Mouse (Mus musculus) limb, embryonic 13.5 days (tissue): Measurements from ENCODE around the gene Cfap77. TPM values are rescaled to one million over a fixed set of nuclear protein-coding genes. Genes with fewer than 3 reads are reported as not detected.

Experiments
- ATAC-seq: fragments of 200-750 bp; cut with Nextera tagmentation; 2 replicates; pipeline ENCODE4 v1.8.0; 2017; ENCODE audit warnings: low read depth, moderate number of reproducible peaks, moderate TSS enrichment; ENCODE audit not compliant: low FRiP score
- H3K27ac ChIP-seq: fragments of 300-500 bp; sonication (generic); 2 replicates; pipeline ENCODE4 v1.5.1; 2015; ENCODE audit warnings: inconsistent platforms, mild to moderate bottlenecking, moderate library complexity
- H3K27me3 ChIP-seq: fragments of 300-500 bp; sonication (generic); 2 replicates; pipeline ENCODE4 v1.6.1; 2015; ENCODE audit warnings: mild to moderate bottlenecking, inconsistent platforms
- H3K36me3 ChIP-seq: fragments of 300-500 bp; sonication (generic); 2 replicates; pipeline ENCODE4 v1.6.1; 2015; ENCODE audit warnings: inconsistent platforms, mild to moderate bottlenecking, moderate library complexity
- H3K4me1 ChIP-seq: fragments of 300-500 bp; sonication (generic); 2 replicates; pipeline ENCODE4 v1.6.1; 2015; ENCODE audit warnings: inconsistent platforms
- H3K4me2 ChIP-seq: fragments of 300-500 bp; sonication (generic); replicated peaks from 2 replicates; pipeline ENCODE4 v1.6.1; 2015; ENCODE audit warnings: inconsistent platforms, mild to moderate bottlenecking, moderate library complexity
- H3K4me3 ChIP-seq: fragments of 300-500 bp; sonication (generic); 2 replicates; pipeline ENCODE4 v1.5.1; 2015; ENCODE audit warnings: moderate library complexity, mild to moderate bottlenecking, inconsistent platforms
- H3K9ac ChIP-seq: fragments of 300-500 bp; sonication (generic); 2 replicates; pipeline ENCODE4 v1.6.1; 2015; ENCODE audit warnings: mild to moderate bottlenecking, inconsistent platforms
- H3K9me3 ChIP-seq: fragments of 300-500 bp; sonication (generic); 2 replicates; pipeline ENCODE4 v1.6.1; 2016; ENCODE audit warnings: inconsistent platforms
- WGBS: fragments of 180-500 bp; shearing (Covaris S2); methylation state at CpG from one replicate; pipeline ENCODE4 v1.1.7; 2015; 5-methylcytosine and 5-hydroxymethylcytosine counted together
- polyA plus RNA-seq: library from polyadenylated mRNA; unstranded; fragments of >200 nt; fragmentation: Nextera tagmentation; extraction: Ambion mirVana; gene quantifications from 2 replicates; pipeline ENCODE4 v1.2.1, GENCODE M21; 2015

Cfap77 gene
- polyA plus RNA-seq, 1 experiment from 2014 or later: 0.24 TPM

GRCm38 (mm10) chr2:29041477-29041768, 13.4 kb downstream of the Cfap77 start:
- WGBS: 36% methylated on average over 8 of the region's 8 CpGs
- no peak overlapping the region for H3K4me2 ChIP-seq
- no peak overlapping the region for H3K27ac ChIP-seq
- H3K4me3 ChIP-seq: no peak overlapping the region
- ATAC-seq: no peak
- H3K4me1 ChIP-seq: no peaks in the 10 kb centered on the region
- no peak overlapping the region for H3K9ac ChIP-seq
- H3K36me3 ChIP-seq: no peaks in the 10 kb centered on the region
- peaks cover 98% of the 10 kb centered on the region for H3K27me3 ChIP-seq
- no peaks in the 10 kb centered on the region for H3K9me3 ChIP-seq

DNA sequence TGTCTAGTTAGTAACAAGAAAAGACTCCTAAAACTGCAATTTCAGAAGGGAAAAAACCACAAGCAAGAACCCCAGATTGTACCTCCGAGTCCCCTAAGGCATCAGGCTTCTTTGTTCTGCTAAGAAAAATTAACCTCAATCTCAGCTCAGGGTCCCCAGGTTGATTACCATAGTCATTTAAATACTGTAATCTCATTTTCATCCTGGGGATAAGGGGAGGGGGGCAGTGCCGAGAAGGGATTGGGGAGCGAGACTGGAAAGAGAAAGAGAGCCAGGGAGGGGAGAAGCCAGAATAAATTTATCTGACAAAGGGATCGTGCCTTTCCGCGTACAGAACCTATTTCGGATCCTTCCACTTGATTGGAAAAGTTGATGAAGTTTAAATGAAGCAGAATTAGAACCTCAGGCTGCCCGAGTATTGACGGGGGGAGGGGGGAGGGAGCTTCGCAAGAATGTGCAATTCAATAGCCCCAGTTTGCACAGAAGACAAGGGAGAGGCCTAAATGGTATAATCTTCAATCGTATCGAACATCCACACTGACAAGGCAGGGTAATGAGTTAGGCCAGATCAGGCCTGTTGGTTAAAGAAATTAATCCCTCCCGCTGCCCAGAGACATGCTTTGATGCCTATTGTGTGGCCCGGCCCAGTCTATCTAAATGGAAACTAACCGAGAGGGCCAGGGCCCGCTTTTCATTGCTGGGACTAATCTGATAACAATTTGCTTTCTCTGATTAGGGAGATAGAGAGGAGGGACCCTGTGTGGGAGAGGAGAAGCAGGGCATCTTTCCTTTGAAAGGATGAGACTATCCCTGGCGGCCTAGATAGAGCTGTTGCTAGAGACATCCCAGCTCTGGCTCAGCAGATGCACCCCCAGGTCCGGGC, 14.0 kb downstream of the Cfap77 start:
- 8% methylated on average over 18 of the region's 18 CpGs for WGBS
- Histone ChIP-seq H3K9me3 (no peaks in the 10 kb centered on the region), H3K9ac (no peak overlapping the region), H3K4me3 (no peak overlapping the region), H3K4me2 (no peak overlapping the region), H3K27ac (no peak overlapping the region), H3K4me1 (no peaks in the 10 kb centered on the region), H3K27me3 (peaks cover 95% of the 10 kb centered on the region), H3K36me3 (no peaks in the 10 kb centered on the region)
- ATAC-seq: no peak

- Histone ChIP-seq H3K27me3 (peaks cover 84% of the 10 kb centered on the region), H3K9ac (no peak overlapping the region), H3K4me1 (no peaks in the 10 kb centered on the region), H3K27ac (no peak overlapping the region), H3K36me3 (no peaks in the 10 kb centered on the region), H3K4me3 (no peak overlapping the region), H3K9me3 (no peaks in the 10 kb centered on the region), H3K4me2 (no peak overlapping the region)
- WGBS: 23% methylated on average over 5 of the region's 5 CpGs
- ATAC-seq: no peak
Observed at GRCm38 (mm10) chr2:29039741-29040140, 15.1 kb downstream of the Cfap77 start.

DNA sequence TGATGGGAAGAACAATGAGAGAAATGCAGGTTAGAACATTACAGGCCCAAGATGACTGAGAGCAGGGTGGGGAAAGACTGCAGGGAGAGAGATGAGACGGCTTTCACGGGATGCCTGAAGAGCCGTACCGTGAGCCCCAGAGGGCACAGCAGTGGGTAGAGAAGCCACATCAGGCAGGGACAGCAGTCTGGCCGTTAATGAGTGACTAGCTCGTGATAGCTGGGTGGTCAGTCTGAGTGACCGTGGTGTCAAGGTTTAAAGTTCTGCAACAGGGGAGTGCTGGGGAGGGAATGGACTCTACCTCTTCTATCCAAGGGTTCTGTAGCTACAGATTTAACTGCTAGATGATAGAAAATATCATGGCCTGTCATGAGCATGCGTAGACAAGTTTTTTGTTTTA, 19.2 kb downstream of the Cfap77 start:
- 74% methylated on average over 8 of the region's 8 CpGs for WGBS
- no peak for ATAC-seq
- peaks cover 49% of the 10 kb centered on the region for H3K27me3 ChIP-seq

GRCm38 (mm10) chr2:29034542-29035475, 20.1 kb downstream of the Cfap77 start:
- Histone ChIP-seq H3K9ac (no peak overlapping the region), H3K4me3 (no peak overlapping the region), H3K9me3 (no peaks in the 10 kb centered on the region), H3K4me2 (no peak overlapping the region), H3K4me1 (0 out of 2 replicates have a peak, but pooled peaks cover 2% of the 10 kb centered on the region), H3K27me3 (peaks cover 49% of the 10 kb centered on the region), H3K36me3 (no peaks in the 10 kb centered on the region), H3K27ac (no peak overlapping the region)
- WGBS: 66% methylated on average over 20 of the region's 20 CpGs
- no peak for ATAC-seq

More for the DNA sequence above, 19.2 kb downstream of the Cfap77 start:
- Histone ChIP-seq H3K9me3 (no peaks in the 10 kb centered on the region), H3K4me1 (no peaks in the 10 kb centered on the region), H3K4me2 (no peak overlapping the region), H3K4me3 (no peak overlapping the region), H3K27ac (no peak overlapping the region), H3K9ac (no peak overlapping the region), H3K36me3 (no peaks in the 10 kb centered on the region)

DNA sequence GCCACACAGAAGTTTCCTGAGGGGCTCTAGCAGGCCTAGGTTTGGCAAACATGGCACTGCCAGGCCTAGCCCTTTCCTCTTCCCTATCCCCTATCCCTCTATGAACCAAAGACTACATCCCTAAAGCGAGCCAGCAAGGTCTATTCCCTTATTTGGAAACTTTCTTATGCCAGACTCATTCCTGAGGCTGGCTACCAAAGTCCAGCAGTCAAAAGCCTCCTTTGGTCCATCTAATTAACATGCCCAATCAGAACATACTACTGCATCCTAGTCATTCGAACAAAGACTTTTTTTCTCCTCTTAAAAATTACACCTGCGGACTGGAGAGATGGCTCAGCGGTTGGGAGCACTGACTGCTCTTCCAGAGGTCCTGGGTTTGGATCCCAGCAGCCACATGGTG, 22.9 kb downstream of the Cfap77 start:
- no peak overlapping the region for H3K9ac ChIP-seq
- no peak overlapping the region for H3K27ac ChIP-seq
- H3K36me3 ChIP-seq: no peaks in the 10 kb centered on the region
- 0 out of 2 replicates have a peak, but pooled peaks cover 5% of the 10 kb centered on the region for H3K4me1 ChIP-seq
- ATAC-seq: no peak
- no peak overlapping the region for H3K4me2 ChIP-seq
- WGBS: 87% methylated on average over 4 of the region's 4 CpGs
- no peak overlapping the region for H3K4me3 ChIP-seq
- no peaks in the 10 kb centered on the region for H3K9me3 ChIP-seq
- peaks cover 31% of the 10 kb centered on the region for H3K27me3 ChIP-seq

DNA sequence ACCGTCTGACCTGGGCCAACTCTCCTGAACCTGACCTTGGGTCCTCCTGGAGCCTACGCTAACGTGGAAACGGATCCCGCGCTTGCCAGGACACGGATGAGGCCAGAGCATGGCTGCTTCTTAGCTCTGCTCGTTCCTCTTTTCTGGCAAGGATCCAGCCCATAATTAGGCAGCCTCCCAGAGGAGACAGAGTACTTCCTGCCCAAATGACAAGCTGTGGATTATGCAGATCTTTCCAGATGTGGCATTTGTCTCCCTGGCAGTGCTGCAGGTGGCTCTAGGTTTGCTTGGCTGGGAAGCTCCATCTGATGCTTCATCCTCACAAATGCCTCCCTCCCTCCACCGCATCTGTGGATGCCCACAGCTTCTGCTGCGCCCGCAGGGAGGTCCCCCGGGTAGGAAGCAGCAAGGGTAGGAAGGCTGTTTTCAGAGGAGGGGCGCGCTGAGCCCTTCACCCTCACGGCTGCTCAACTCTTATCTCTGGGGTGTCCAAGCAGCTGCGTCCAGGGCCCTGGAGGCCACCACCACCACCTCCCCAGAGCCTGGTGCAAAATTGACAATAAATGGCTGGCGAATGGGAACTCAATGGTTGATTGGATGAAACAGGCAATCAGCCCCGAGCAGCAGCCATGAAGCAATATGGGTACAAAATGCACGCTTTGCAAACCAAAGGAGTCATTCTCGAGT, 24.7 kb downstream of the Cfap77 start:
- H3K27ac ChIP-seq: no peak overlapping the region
- H3K4me2 ChIP-seq: no peak overlapping the region
- no peak for ATAC-seq
- H3K9ac ChIP-seq: no peak overlapping the region
- 0 out of 2 replicates have a peak, but pooled peaks cover 5% of the 10 kb centered on the region for H3K4me1 ChIP-seq
- no peaks in the 10 kb centered on the region for H3K9me3 ChIP-seq
- peaks cover 34% of the 10 kb centered on the region for H3K27me3 ChIP-seq
- 43% methylated on average over 20 of the region's 20 CpGs for WGBS
- H3K36me3 ChIP-seq: no peaks in the 10 kb centered on the region
- H3K4me3 ChIP-seq: no peak overlapping the region

- Histone ChIP-seq H3K27me3 (peaks cover 61% of the 10 kb centered on the region), H3K4me1 (0 out of 2 replicates have a peak, but pooled peaks cover 5% of the 10 kb centered on the region), H3K36me3 (no peaks in the 10 kb centered on the region), H3K9me3 (no peaks in the 10 kb centered on the region), H3K9ac (no peak overlapping the region), H3K27ac (no peak overlapping the region), H3K4me3 (no peak overlapping the region), H3K4me2 (no peak overlapping the region)
- WGBS: 83% methylated on average over 5 of the region's 5 CpGs
- ATAC-seq: no peak
Observed at GRCm38 (mm10) chr2:29025284-29025683, 29.6 kb downstream of the Cfap77 start.

DNA sequence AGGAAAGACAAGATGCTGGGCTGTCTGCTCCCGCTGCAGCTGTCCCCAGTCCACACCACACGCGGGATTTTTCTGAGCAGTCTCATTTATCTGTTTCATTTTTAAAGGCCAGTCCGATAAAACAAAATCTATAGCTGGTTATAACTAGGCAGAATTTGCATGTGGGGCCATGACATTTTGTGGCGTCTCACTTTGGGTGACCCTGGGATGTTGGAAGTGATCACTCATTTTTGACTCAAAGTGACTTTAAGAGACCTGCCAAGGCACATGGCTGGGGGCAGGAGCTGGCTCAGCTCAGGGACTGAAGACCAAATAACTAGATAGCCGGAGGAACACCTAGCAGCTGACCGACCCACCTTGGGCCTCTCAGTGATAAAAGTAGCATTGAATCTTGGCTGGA, 31.9 kb downstream of the Cfap77 start:
- Histone ChIP-seq H3K27me3 (peaks cover 69% of the 10 kb centered on the region), H3K36me3 (no peaks in the 10 kb centered on the region)

DNA sequence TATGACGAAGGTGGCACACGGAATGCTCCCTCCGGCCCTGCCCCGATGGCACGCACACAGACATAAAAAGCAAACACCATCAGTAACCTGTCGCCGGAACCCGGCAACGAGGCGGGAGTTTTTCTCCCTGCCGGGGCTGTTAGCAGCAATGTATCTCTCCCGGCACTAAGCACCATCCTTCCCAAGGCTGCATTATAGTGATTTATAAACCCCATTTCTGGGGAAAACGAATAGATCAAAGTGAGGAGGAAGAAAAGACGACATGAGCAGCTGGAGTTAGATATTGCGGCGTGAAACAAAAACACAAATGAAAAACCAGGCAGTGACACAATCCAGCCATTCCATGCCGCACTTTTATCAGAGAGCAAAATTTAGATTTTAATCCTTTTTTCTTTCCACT, 33.8 kb downstream of the Cfap77 start:
- Histone ChIP-seq H3K9ac (no peak overlapping the region), H3K9me3 (no peaks in the 10 kb centered on the region), H3K36me3 (no peaks in the 10 kb centered on the region), H3K4me3 (no peak overlapping the region), H3K27me3 (peaks cover 82% of the 10 kb centered on the region), H3K4me1 (peaks cover 8% of the 10 kb centered on the region), H3K4me2 (no peak overlapping the region), H3K27ac (no peak overlapping the region)
- 34% methylated on average over 17 of the region's 17 CpGs for WGBS
- ATAC-seq: no peak

More for the DNA sequence above, 31.9 kb downstream of the Cfap77 start:
- H3K27ac ChIP-seq: no peak overlapping the region
- no peak for ATAC-seq
- H3K9ac ChIP-seq: no peak overlapping the region
- no peaks in the 10 kb centered on the region for H3K9me3 ChIP-seq
- WGBS: 91% methylated on average over 7 of the region's 7 CpGs
- no peaks in the 10 kb centered on the region for H3K4me1 ChIP-seq
- H3K4me2 ChIP-seq: no peak overlapping the region
- H3K4me3 ChIP-seq: no peak overlapping the region

DNA sequence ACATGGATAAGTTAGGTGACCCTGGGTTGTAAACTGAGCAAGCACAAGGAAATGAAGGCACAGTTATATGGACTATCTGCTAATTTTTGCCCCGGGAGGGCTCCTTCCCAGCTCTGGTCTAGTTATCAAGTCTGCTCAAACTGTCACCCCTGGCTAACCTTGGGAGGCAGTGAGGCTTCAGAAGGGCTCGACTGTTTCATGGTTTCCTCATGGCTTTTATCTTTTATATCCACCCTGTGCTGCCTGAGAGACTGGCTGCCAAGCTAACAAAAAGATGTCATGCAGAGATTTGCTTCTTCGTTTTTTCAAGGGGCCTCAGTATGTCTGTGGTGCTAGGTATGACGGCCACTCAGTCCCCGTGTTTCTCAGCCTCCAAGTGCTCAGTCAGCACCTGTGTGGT, 36.2 kb downstream of the Cfap77 start:
- Histone ChIP-seq H3K27me3 (peaks cover 85% of the 10 kb centered on the region), H3K27ac (no peak overlapping the region), H3K9me3 (peaks cover 3% of the 10 kb centered on the region; the same call in 1 of the 2 replicates), H3K4me3 (no peak overlapping the region), H3K4me1 (peaks cover 8% of the 10 kb centered on the region), H3K4me2 (no peak overlapping the region), H3K36me3 (no peaks in the 10 kb centered on the region), H3K9ac (no peak overlapping the region)
- 52% methylated on average over 5 of the region's 5 CpGs for WGBS
- no peak for ATAC-seq
